Mouse (Mus musculus): Measurements from ENCODE around the gene Sik2.

The Sik2 gene

DNA sequence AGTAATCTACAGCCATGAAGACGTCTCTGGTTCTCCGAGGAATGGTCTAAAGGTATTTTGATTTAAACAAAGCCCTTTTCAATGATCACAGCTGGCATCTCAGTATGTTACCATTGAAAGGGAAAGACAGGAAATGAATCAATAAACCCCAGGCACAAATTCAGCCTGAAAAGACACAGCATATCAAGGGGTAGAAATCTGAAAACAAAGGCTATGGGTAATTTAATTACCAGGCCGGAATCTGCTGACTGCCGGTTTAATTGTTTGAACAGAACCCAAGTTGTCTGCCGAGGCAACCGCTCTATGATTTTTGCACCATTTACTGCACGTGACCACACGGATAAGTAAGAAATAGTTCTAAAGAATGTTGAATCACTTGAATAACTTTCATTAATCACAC lies 22.8 kb downstream of the Sik2 start:
- DNase-seq (ENCODE audit: low spot score), result no peak

DNA sequence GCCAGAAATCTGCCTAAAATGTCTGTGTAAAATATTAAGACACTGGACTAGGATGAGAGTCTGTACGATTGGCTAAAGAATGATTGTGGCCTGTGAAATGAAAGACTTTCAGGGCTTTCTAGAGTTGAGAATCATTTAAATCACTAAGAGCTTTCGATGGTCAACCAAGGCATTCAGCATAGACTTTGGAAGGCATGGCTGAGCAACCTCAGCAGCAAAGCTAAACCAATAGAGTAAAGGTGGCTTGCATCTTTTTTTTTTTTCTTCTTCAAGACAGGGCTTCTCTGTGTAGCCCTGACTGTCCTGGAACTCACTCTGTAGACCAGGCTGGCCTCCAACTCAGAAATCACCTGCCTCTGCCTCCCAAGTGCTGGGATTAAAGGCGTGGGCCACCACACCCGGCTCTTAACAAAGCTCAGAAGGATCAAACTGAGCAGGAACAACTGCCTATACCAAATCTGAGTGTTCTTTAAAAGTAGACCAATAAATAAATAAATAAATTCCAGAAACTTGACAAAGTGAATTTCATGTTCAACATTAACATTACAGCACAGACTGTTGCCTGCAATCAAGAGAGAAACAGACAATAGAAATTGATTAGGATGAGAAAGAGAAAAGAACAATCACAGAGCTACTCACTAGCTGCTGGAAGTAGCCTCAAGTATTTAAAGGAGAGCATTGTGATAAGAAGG lies 27.2 kb downstream of the Sik2 start:
- DNase-seq (ENCODE audit: low spot score), result no peak

DNA sequence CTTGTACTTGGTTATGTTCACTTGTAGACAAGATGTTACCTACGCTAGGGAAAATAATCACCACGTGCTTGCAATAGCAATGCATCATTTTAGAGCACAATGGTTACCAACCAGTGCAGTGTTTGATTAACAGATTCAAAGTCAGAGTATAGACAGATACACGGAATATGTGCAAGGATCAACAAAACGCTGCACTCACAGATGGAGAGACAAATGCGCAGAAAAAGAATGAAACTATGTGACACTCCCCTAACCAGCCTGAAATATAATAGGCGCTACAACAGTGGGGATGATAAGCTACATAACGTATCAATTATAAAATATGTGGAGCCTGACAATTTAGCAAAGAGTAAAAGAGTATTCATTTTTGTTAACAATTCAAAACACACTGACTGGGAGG lies 34.2 kb downstream of the Sik2 start:
- DNase-seq (ENCODE audit: low spot score), result no peak

DNA sequence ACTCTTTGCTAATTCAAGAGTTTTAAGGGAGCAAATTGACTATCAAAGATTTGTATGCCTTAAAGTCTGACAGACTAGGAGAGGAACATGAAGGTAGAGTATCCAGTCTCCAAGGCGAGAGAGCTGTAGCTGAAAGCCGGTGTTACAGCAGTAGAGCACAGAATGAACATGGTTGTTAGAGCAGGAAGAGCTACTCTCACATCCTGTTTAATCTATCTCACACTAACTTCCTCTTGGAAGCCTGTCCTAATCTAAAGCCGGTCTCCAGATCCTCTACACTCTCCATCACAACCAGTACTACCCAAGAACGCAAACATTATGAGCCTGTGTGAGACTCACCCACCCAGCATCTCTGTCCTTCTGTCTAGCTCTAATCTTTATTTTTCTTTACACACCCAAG lies 38.5 kb downstream of the Sik2 start:
- DNase-seq (ENCODE audit: low spot score), result no peak

DNA sequence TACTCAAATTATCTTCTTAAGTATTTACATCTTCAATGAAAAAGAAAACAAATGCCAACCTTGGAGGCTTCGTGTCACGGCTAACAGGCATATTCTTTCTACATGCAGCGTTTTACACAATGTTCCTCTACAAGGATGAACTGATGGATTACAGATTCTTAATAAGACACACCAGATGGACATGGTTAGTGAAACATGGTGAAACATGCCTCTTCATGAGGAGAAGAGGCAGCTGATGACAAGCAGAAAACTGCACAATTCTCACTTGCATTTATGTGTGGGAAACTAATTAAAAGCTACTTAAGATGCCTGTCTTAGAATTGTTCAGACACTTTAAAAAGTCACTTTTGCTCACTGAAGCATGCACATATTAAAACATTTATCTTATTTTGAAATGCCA lies 39.6 kb downstream of the Sik2 start:
- no peak for DNase-seq (ENCODE audit: low spot score)

DNA sequence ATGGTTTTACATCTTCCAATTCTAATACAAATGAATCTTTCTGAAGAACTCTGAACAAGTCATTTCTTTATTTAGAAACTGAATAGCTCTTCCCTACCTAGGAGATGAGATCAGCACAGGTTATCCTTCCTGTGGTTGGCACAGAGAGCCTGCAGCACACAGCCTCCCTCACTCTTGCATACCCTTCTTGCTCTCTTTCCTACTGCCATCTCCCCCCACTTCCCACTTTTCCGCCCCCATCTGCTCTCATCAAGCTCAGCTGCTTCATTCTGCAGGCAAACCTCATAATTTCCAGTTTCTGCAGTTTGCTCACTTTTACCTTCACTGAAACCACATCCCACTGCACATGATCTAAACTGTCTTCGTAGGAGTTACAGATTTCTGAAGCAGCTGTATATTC lies 42.6 kb downstream of the Sik2 start:
- DNase-seq (ENCODE audit: low spot score), result peak; percentile 28

DNA sequence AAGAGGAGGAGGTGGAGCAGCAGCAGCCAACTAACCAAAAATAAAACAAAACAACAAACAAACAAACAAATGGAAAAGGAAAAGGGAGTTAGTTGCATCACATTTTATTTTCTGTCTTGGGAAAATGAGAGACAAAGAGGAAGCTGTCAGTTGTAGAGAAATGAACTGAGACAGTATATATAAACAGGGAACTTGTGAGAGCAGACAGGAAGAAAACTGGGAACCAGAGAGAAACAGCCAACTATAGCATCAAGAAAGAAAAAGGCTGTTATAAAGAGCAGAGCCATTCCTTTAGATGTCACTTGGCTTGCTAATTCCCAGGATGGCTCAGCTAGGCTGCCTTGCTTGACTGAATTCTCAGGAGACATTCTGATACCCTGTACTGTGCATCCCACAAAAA lies 43.5 kb downstream of the Sik2 start:
- DNase-seq (ENCODE audit: low spot score), result no peak

DNA sequence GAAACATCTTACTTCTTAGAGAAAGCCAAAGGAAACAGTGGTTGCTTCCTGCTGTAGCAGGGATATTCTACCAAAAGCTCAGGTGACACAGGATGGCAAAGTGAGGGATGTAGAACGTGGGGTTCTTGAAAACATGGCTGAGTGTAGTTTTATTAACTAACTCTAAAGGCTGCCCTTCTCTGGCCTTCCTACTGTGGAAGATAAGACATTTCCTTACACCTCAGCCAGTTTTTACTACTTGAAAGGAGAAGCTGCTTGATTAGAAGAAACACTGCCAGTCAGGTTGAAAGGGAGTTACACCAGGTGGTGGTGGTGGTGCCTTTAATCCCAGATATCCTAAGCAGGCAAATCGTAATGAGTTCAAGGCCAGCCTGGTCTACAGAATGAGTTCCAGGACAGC lies 44.0 kb downstream of the Sik2 start:
- no peak for DNase-seq (ENCODE audit: low spot score)

DNA sequence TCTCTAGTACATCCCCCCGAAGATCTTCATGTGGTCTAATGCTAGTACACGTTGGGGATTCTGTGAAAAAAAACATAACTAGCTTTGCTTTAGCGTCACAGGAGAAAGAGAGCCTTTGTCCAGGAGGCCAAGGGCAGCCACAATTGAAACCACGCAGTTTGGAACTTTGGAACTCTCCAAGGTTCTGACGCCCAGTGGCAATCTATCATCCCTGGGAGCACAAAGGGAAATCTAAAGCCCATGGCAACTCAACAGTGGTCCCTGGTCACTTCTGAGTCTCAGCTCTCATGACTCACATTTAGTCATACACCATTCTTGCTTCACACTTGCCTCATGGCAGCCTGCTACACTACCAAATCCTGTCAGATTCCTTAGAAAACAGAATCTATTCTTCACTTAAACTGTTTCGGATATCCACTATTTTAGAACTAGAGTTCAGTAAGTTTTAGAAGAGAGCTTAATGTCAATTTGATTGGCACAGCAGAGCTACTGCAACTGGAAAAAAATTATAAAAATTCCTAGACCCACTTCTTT lies 50.9 kb downstream of the Sik2 start:
- no peak for DNase-seq (ENCODE audit: low spot score)

DNA sequence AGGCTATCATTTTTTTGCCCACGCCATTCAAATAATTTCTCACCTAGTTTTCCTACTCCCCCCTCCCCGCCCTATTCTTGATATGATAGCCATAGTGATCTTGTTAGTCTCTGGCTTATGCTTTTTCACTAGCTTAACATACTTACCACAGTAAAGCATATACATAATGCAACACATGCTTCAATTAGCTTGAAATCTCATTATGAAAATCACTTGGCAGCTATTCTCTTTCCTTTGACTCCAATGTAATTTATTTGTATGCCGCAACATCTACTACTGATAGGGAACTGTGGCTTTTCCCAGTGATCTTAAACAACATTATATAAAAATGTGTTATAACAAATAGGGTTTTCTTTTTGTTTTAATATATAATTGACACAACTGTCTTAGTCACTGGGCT lies 53.7 kb downstream of the Sik2 start:
- DNase-seq (ENCODE audit: low spot score), result no peak

DNA sequence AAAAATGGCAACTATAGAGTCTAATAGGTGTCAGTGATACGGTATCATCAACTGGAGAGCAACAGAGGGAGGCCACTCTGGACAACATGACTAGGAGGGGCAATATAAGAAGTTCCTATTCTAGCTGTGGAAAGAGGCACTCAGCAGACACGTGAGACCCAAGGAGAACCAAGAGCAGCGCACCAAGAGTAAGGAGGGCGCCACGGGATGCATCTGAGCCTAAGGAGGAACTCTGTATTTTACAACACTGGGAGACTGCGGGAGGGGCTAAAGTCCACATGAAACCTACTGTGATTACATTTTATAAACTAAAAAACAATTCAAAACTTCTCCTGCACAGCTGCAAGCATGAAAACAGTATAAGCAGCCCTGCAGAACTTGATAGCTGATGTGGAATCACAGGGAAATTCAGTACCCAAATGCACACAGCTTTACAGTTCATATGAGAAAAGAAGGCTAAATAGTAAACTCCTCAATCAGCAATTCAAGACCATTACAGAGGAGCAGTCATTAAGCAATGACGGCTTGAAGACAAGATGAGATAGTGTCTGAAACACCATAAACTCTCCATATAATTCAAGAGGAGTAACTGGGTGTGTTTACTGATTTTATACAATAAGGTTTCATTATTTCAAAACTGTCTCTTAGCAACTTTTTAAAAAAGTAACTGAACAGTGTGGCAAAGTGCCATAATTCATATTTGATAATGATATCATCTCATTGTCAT lies 60.6 kb downstream of the Sik2 start:
- no peak for DNase-seq (ENCODE audit: low spot score)

DNA sequence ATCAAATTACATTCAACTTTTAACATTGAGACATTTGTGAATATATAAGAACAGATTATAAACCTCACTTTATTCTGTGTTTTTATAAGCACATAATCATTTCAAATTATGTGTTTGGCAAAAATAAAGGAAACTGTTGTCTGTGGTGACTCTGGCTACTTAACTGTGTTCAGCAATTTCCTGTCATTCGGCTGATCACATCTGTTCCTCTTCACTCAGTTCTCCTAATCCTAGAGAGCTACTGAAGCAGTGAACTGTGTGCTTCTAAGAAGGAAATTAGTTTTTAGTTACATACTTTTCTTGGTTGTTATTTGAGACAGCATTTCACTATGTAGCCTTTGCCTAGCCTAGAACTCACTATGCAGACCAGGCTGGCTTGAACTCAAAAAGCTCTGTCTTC lies 62.5 kb downstream of the Sik2 start:
- DNase-seq (ENCODE audit: low spot score), result no peak

DNA sequence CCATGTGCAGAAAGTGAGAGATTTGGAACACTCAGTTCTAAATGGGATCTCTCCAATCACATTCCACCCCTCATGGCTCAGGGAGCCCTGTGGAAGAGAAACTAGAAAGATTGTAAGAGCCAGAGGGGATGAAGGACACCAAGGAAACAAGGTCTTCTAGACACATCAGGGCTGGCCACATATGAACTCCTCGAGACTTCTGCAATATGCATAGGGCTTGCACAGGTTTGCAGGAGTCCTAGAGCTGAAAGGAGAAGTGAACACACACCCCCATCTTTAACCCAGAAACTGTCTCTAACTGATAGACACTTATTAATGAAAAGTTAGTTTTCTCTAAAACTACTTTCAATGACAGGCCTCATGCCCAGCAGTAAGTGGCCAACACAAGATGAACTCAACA lies 64.0 kb downstream of the Sik2 start:
- no peak for DNase-seq (ENCODE audit: low spot score)

DNA sequence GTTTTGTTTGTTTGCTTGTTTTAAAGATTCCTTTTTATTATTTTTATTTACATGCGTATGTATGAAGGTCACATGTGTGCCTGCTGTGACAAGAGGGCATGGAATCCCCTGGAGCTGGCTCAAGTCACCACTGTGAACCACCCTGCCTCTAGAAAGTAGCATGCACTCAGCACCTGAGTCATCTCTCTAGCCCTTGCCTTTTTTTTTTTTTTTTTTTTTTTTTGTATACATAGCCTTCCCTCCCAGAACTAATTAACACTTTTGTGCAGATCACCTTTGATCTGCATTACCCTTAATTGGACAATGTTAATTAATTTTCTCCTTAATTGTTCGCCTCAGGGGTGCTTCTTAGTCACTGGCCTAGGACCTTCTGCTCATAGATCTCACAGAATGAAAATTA lies 66.2 kb downstream of the Sik2 start:
- DNase-seq (ENCODE audit: low spot score), result no peak

DNA sequence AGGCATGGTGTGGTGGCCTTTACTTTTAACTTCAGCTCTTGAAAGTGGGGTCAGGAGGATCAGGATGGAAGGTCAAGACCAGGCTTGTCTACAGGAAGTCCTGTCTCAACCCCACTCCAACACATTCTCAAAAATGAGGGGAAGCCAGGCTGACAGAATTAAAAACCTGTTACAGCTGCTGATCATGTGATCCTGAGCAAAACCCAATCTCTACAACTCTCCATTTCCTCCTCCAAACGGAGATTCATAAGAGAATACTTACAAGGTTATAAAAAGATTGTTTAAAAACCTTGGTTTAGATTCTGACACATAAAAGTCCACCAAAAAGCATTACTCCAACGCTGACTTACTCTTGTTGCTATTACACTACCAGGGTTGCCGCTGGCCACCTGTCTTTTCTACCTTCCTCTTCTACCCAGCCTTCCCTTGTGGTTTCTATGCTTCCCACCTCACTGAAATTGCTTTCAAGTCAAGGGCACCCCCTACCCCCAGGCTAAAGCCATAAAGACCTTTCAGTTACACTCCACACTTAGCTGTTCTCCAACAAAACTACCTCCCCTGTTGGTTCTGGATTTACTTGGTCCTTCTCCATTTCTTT lies 67.0 kb downstream of the Sik2 start:
- no peak for DNase-seq (ENCODE audit: low spot score)

DNA sequence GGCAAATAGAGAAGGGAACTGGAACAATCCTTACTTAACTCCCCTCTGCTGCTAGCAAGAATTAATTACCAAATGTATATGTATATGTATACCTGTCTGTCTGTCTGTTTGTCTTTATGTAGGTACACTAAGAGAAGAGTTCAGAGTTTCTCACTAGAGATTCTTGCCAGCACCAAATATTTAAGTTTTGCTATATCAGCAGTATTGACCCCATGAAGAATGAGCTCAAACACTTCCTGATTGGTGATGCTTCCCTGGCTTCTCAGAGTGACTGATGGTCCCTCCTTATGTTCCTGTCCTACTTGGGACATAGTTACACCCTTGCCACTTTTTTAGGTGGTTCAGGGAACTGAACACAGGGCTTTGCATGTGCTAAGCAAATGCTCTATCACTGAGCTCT lies 78.9 kb downstream of the Sik2 start:
- DNase-seq (ENCODE audit: low spot score), result no peak

DNA sequence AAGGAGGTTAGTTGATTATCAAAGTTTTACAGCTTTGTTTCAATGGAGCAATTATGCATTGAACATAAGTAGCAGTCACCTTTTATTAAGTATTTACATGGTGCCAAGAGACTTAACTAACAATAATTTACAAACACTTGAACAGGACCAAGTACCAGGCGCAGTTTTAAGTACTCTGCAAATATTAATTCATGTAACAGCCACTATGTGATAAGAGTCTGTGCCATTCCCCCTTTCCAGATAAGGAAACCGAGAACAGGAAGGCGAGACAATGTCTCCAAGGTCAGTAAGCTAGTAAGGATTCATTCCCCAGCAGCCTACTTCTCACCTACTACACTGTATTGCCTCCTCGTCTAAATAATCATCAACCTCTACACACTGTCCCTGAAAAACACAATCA lies 83.1 kb downstream of the Sik2 start:
- no peak for DNase-seq (ENCODE audit: low spot score)

DNA sequence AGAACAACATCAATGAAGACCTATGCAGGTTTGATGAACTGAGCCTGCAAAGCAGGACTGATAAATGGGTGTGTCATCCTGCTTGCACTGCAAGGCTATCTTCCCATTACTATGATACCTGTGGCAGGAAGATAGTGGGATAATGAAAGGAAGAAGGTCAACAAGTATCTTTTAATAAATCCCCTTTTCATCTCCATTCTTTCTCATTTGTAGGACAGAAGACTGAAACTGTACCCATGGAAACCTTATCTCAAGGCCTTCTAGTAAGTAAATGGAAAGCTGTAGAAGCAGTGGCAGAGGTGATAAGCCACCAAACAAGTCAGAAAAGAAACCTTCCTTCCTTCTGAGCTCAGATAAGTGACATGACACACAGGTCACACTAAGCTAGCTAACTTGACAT lies 84.4 kb downstream of the Sik2 start:
- DNase-seq (ENCODE audit: low spot score), result no peak

DNA sequence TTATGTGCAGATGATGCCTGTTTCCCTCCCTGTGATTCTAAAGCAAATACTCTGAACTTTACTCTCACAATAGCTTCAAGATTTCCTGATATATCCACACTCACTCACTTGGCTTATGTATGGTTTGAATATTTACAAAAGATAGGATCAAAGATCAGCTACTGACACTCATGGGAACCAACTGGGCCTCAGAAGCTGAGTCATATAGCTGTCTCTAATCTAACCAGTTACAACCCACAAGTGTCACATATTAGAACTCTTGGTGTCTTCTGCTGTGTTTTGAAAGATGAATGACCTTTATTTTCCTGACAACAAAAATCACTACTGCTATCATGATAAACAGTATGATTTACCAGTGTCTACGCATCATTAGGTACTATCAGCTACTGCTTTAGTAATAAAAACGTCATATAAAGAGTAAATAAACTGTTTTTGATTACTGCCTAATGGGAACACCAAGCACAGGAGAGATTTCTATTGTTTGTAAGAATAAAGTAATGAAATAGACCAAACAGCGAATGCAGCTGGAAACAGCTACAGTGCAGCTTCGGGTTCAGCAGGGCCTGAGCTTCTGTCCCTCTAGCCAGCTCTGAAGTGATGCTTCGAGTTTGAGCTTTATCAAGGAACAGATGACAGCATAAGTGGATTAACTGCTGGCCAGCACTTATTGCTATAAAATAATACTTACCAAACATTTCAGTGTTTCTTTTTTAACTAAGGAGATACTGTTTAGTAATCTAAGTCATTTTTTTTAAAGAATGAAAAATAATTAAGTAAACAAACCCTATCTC lies 86.3 kb downstream of the Sik2 start:
- DNase-seq (ENCODE audit: low spot score), result no peak

DNA sequence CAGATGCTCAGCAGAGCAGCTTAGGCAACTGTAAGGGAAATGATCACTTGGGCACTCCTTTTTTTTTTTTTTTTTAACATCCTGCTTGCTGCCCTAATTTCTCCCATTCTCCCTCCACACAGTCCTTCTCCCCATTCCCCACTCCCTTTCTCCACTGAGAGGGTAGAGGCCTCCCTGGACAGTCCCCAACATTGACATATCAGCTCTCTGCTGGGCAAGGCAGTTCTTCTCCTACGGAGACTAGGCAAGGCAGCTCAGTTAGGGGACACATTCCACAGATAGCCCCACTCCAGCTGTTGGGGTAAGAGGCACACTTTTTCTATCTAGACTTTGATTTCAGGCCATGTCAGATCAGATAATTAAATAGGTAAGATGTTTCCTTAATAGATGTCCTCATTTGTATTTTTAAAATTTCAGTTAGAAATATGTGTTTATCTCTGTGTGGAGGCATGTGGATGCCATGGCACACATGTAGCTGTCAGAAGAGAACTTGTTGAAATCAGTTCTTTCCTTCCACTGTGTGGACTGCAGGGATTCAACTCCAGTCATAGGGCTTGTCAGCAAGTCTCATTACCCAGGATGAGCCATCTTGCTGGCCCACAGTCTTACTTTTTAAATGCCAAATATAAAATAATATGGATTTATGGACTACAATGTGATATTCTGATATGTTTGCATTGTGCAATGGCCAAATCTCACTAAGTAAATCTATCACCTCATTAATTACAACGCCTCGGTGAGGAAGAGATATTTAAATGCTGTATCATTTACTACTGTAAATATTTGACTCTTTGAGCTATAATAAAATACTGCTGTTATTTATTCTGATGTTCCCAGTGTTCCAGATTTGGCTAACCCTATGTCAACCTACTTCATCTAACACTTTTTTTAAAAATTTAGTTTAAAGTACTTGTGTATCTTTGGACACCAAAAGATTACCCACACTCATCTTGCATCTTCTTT lies 87.7 kb downstream of the Sik2 start:
- DNase-seq (ENCODE audit: low spot score), result no peak

DNA sequence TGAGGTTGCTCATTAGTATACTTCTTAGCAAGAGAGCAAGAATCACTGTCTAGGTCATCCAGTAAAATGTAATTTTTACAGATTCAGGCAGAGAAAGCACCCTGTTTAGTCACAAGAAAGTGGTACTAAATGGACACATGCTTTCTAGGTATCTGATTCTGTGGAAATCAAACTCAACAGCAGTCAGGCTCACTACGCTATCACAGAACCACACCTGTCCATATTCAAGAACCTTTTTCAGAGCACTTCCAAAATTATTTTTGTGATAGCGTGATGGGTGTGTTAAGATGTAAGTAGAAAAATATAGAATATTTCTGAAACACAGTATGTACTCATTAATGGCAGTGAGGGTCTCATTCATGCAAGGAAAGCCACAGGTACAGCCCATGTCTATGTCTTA lies 89.3 kb downstream of the Sik2 start:
- DNase-seq (ENCODE audit: low spot score), result no peak

Measured in layer of hippocampus, adult 11-12 months (tissue).